Mouse (Mus musculus): ENCODE results near the gene Retsat. TPM values are rescaled to one million over a fixed set of nuclear protein-coding genes. Genes with fewer than 3 reads are reported as not detected.

Gene Retsat
- polyA plus RNA-seq, 1 experiment from 2014 or later, result 20.1 TPM

Other genes with a start within 250 kb of the Retsat start
- gene Tmem150a, start 243.0 kb upstream of the Retsat start, polyA plus RNA-seq (2014; fragmentation: Nextera tagmentation; extraction: Ambion mirVana), result 18.3 and 18.7 TPM in 2 replicates
- gene Rnf181, start 231.5 kb upstream of the Retsat start, polyA plus RNA-seq (2014; fragmentation: Nextera tagmentation; extraction: Ambion mirVana), result 103 and 106 TPM in 2 replicates
- gene Vamp5, start 218.0 kb upstream of the Retsat start, polyA plus RNA-seq (2014; fragmentation: Nextera tagmentation; extraction: Ambion mirVana), result 32.1 and 38.4 TPM in 2 replicates
- 114 and 143 TPM in 2 replicates for gene Vamp8, start 207.8 kb upstream of the Retsat start, polyA plus RNA-seq (2014; fragmentation: Nextera tagmentation; extraction: Ambion mirVana)
- gene Ggcx, start 184.2 kb upstream of the Retsat start, polyA plus RNA-seq (2014; fragmentation: Nextera tagmentation; extraction: Ambion mirVana), result 10.3 and 24.7 TPM in 2 replicates
- 322 and 463 TPM in 2 replicates for gene Mat2a, start 158.9 kb upstream of the Retsat start, polyA plus RNA-seq (2014; fragmentation: Nextera tagmentation; extraction: Ambion mirVana)
- gene Sh2d6, start 76.8 kb upstream of the Retsat start, polyA plus RNA-seq (2014; fragmentation: Nextera tagmentation; extraction: Ambion mirVana), result not detected in 2 replicates
- gene Capg, start 54.1 kb upstream of the Retsat start, polyA plus RNA-seq (2014; fragmentation: Nextera tagmentation; extraction: Ambion mirVana), result 63.8 and 66.6 TPM in 2 replicates
- 10.4 and 15.0 TPM in 2 replicates for gene Elmod3, start 62 bp upstream of the Retsat start, polyA plus RNA-seq (2014; fragmentation: Nextera tagmentation; extraction: Ambion mirVana)
- 22.5 and 39.6 TPM in 2 replicates for gene Tgoln1, start 18.5 kb downstream of the Retsat start, polyA plus RNA-seq (2014; fragmentation: Nextera tagmentation; extraction: Ambion mirVana)
- 38.7 and 48.8 TPM in 2 replicates for gene Tcf7l1, start 190.8 kb downstream of the Retsat start, polyA plus RNA-seq (2014; fragmentation: Nextera tagmentation; extraction: Ambion mirVana)

Data from kidney, embryonic 14.5 days (tissue).